Comparison of ENCODE assay signal across 20 mouse cellular contexts in the genomic region with DNA sequence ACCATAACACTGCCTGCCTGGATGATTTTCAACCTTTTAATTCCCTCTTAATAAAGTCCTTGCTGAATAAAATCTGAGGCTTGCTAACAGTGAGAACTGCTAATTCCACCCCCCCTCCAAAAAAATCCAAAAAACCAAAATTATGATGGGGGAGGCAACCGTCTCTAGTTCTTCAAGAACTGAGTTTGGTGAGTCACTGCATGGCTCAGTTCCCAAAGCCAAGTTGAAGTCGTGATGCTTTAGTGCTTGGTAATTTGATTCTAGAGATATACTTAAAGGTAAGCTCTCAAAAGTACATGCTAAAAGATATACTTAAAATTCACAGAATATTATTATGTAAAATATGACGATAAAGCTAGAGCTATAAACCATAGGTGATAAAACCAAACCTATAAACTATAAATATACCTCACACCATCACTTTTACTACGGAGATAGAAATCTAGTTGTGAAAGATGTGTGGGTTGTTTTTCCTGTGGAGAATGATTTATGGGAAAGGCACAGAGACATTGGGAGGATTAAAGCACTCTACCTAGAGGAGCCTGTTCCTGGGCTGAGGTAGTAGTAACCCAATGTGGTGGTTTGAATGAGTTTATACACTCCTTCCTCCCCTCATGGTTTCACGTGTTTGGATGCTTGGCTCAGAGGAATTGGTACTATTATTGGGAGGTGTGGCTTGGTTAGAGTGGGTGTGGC. TPM values are rescaled to one million over a fixed set of nuclear protein-coding genes. Genes with fewer than 3 reads are reported as not detected.
"Had no signal": no experiment of that assay in that cellular context is flagged by ENCODE, and none has a peak within 500 bp of the region (broad histone marks: within the 10 kb centered on the region; RNA-seq: fewer than 3 reads in every experiment).

No protein-coding gene starts in this region.

- H3K36me3 ChIP-seq: intestine, embryonic 15.5 days; limb, embryonic 12.5 days; liver, embryonic 13.5 days; lung, embryonic 15.5 days; midbrain, embryonic 15.5 days had no signal

- H3K9ac ChIP-seq: intestine, embryonic 15.5 days; kidney, embryonic 15.5 days; limb, embryonic 12.5 days; liver, embryonic 13.5 days; liver, postnatal 0 days; lung, embryonic 15.5 days; midbrain, embryonic 15.5 days; neural tube, embryonic 12.5 days had no signal

- DNase-seq: kidney, adult 18-20 months; kidney, postnatal 14 days; liver; liver, embryonic 13.5 days; liver, postnatal 0 days; lung, postnatal 14 days; thymus, adult 2 months; thymus, postnatal 25 days had no signal

- H3K27me3 ChIP-seq: intestine, embryonic 15.5 days; kidney, embryonic 15.5 days; limb, embryonic 12.5 days; liver, embryonic 13.5 days; lung, embryonic 15.5 days; megakaryocyte, embryonic 14.5 days; midbrain, embryonic 15.5 days; neural tube, embryonic 12.5 days had no signal

- H3K9me3 ChIP-seq: intestine, embryonic 15.5 days; kidney, embryonic 15.5 days; limb, embryonic 12.5 days; liver, embryonic 13.5 days; lung, embryonic 15.5 days; megakaryocyte, embryonic 14.5 days; midbrain, embryonic 15.5 days; neural tube, embryonic 12.5 days had no signal

- ATAC-seq: intestine, embryonic 15.5 days; liver, postnatal 0 days; midbrain, embryonic 15.5 days had no signal

- H3K4me1 ChIP-seq: intestine, embryonic 15.5 days; kidney, embryonic 15.5 days; limb, embryonic 12.5 days; lung, embryonic 15.5 days; megakaryocyte, embryonic 14.5 days; midbrain, embryonic 15.5 days; neural tube, embryonic 12.5 days had no signal

- H3K27ac ChIP-seq: intestine, embryonic 15.5 days; kidney, embryonic 15.5 days; limb, embryonic 12.5 days; liver, embryonic 13.5 days; lung, embryonic 15.5 days; macrophage; midbrain, embryonic 15.5 days; neural tube, embryonic 12.5 days; stomach, postnatal 0 days had no signal

- H3K4me3 ChIP-seq: intestine, embryonic 15.5 days; kidney, embryonic 15.5 days; limb, embryonic 12.5 days; liver, embryonic 13.5 days; lung, embryonic 15.5 days; megakaryocyte, embryonic 14.5 days; midbrain, embryonic 15.5 days; neural tube, embryonic 12.5 days had no signal

- H3K4me2 ChIP-seq: intestine, embryonic 15.5 days; kidney, embryonic 15.5 days; limb, embryonic 12.5 days; liver, embryonic 13.5 days; lung, embryonic 15.5 days; midbrain, embryonic 11.5 days; midbrain, embryonic 15.5 days; neural tube, embryonic 12.5 days had no signal

RNA-seq across cellular contexts. Expression of gene Fabp7, which starts 27.6 kb away (rescaled TPM):
- total RNA-seq: neutrophil, adult 5-6 weeks had no signal
- polyA plus RNA-seq: small intestine, adult 2 months had no signal
